Mouse (Mus musculus): ENCODE data around the gene Pot1a.

Pot1a gene

GRCm38 (mm10) chr6:25808806-25809495, at the start of gene Pot1a:
Gene Pot1a, minus strand, starts transcription at chr6:25809246.
- peak; percentile 99 for DNase-seq (ENCODE audit: low read depth, low spot score)

DNA sequence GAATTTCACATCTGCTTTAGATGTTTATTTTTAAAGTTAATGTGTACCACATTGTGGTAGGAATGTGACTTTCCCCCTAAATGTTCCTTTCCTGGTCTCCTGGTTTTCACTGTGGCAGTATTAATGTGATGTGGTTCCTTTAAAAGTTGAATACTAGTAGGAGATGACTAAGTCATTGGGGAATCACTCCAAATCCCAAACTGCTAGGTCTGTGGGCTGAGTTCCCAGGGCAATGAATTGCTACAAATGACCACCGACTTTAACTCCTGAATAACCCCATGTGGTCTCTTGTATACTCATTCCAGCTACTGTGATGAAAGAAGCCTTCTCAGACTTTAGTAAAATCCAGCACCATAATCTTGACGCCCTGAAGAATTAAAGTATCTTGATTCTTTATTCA, 27.2 kb upstream of the Pot1a start:
- peak; percentile 52 for DNase-seq (ENCODE audit: low read depth, low spot score)

- DNase-seq (ENCODE audit: low read depth, low spot score): no peak
Measured at GRCm38 (mm10) chr6:25806021-25806420, 3.0 kb downstream of the Pot1a start.

- DNase-seq (ENCODE audit: low read depth, low spot score): no peak
Measured at GRCm38 (mm10) chr6:25802269-25802668, 6.8 kb downstream of the Pot1a start.

DNA sequence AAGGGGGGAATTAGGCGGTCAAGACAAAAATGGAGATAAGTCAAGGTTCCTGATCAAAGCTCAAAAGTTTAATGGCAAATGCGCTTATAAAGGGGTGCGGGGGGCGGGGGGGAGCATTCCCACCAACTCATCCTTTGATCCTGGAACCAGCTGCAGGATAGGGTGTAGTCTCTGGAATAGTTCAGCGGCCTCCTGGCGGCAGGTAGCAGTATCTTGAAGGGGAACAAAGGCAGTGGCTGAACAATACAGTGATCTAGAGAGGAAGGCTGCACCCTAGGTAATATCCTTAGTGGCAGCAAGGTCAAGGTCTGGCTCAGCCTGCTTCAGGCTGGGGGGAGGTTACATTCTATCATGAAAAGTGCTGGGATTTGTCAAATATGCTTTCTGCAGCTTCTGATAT, 7.8 kb downstream of the Pot1a start:
- no peak for DNase-seq (ENCODE audit: low read depth, low spot score)

DNA sequence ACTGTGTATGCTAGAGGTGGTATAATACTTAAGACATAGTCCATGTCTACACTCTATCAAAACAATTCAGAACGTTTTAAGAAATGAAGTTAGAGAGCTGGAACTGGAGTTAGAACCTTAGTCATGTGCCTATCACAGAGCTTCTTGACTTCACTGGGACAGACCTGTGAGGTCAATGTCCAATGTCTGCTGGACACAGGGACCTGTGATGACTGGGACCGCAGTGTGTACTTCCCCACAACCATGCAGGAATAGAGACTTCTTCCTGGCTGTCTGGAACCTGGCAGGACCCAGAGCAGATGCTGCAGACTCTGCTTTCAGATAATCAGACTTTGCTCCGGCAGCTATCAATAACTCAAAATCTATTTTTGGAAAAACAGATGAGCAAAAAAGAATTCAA, 40.8 kb downstream of the Pot1a start:
- DNase-seq (ENCODE audit: low read depth, low spot score): no peak

DNA sequence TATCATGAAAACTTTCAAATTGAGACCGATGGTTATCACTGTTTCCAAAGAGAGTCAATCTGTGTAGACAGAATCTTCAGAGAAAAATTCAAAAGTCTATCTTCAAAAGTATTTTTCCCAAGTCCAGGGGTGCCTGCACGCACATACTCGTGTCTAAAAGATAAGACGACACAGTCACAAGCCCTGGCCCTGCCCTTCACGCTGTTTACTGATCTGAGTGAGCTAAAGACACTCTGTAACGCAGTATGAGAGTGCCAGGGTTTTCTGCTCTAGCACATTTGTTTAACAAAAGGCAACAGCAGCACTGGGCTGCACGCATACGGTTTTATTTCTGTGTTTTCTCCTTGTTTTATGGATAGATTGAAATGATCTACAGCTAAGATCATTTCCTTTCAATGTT, 41.5 kb downstream of the Pot1a start:
- DNase-seq (ENCODE audit: low read depth, low spot score): no peak

- peak; percentile 61 for DNase-seq (ENCODE audit: low read depth, low spot score)
Measured at GRCm38 (mm10) chr6:25767073-25767472, 42.0 kb downstream of the Pot1a start.

GRCm38 (mm10) chr6:25766283-25766682, 42.8 kb downstream of the Pot1a start:
- DNase-seq (ENCODE audit: low read depth, low spot score): no peak

GRCm38 (mm10) chr6:25752651-25753050, 56.4 kb downstream of the Pot1a start:
- DNase-seq (ENCODE audit: low read depth, low spot score): peak; percentile 16

DNA sequence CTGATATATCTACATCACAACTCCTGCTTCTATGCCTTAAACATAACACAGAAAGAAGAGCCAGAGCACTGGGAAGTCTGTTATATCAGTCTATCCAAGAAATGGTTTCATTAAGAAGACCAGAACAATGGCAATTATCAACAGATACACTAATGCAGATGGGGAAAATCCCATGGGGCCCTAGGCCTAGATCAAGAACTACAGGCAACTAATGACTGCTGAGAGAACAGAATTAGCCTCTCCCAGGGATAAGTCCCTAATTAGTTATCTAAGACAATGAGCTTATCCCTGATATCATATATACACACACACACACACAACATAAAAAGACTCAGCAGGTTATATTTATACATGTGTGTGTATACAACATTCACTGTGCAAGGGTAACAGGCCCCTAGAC, 72.5 kb downstream of the Pot1a start:
- no peak for DNase-seq (ENCODE audit: low read depth, low spot score)

- no peak for DNase-seq (ENCODE audit: low read depth, low spot score)
Measured at GRCm38 (mm10) chr6:25726560-25726959, 82.5 kb downstream of the Pot1a start.

DNA sequence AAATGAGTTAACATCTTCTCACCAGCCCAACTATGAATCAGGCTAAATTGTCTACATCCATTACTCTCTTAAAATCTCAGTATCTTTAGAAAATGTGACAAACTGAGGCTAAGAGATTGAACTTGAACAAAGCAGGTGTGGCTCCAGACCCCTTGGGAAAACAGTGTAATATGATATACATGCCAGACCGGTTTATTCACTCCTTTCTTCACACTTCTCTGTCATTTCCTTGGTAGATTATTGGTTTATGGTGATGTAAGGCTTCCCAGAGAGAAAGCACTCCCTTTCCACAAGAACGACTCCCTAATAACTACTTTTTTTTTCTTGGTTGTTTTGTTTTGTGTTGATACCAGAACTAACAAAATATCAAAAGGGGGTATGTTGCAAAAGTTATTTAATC, 98.4 kb downstream of the Pot1a start:
- no peak for DNase-seq (ENCODE audit: low read depth, low spot score)

GRCm38 (mm10) chr6:25709250-25709895, 99.7 kb downstream of the Pot1a start:
- peak; percentile 37 for DNase-seq (ENCODE audit: low read depth, low spot score)

- no peak for DNase-seq (ENCODE audit: low read depth, low spot score)
Measured at GRCm38 (mm10) chr6:25699956-25700355, 109.1 kb downstream of the Pot1a start.

Data from 3T3-L1 (cell line).